Mouse (Mus musculus): Measurements from ENCODE around the gene Nxph4. TPM values are rescaled to one million over a fixed set of nuclear protein-coding genes. Genes with fewer than 3 reads are reported as not detected.

The Nxph4 gene
- 101 and 109 TPM in 2 replicates for polyA plus RNA-seq (2016; fragmentation: Nextera tagmentation; extraction: Ambion mirVana)

- peaks cover 78% of the 10 kb centered on the region for H3K27me3 ChIP-seq
- no peak for ATAC-seq (ENCODE audit: low FRiP score)
- H3K36me3 ChIP-seq: peaks cover 9% of the 10 kb centered on the region
- H3K27ac ChIP-seq: peak within 1 kb of the TSS; percentile 88
- H3K4me2 ChIP-seq (replicated peaks): peak within 1 kb of the TSS; percentile 82
- H3K9me3 ChIP-seq (replicated peaks): no peaks in the 10 kb centered on the region
- H3K4me3 ChIP-seq: peak within 1 kb of the TSS; percentile 57
- WGBS: under 1% methylated on average over 49 of the region's 78 CpGs
- peak within 1 kb of the TSS; percentile 81 for H3K9ac ChIP-seq
- H3K4me1 ChIP-seq: peaks cover 79% of the 10 kb centered on the region
Measured at GRCm38 (mm10) chr10:127534036-127534928, at the start of gene Nxph4. Gene Nxph4 (minus strand): TSS chr10:127534559.

DNA sequence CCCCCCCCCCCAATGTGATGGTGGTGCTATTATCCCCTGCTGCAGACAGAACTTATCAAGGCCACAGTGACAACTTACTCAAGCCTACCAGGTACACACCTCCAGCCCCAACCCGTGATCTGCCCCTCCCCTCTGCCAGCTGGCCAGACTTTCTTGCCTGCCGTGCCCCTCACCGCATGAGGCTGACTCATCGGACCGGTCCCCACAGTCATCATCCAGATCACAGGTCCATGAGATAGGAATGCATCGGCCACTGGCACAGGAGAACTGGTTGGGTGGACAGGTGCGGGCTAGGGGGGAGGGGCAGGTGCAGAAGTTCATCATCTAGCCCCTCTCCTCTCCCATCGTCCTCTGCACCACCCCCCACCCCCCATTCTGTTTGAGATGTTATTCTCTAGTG, 49.3 kb upstream of the Nxph4 start:
- no peak for ATAC-seq (ENCODE audit: low FRiP score)
- Histone ChIP-seq H3K27ac (no peak overlapping the region), H3K9me3 (replicated peaks) (no peaks in the 10 kb centered on the region), H3K4me3 (no peak overlapping the region), H3K4me2 (replicated peaks) (no peak overlapping the region), H3K4me1 (0 out of 2 replicates have a peak, but pooled peaks cover 3% of the 10 kb centered on the region), H3K36me3 (peaks cover 89% of the 10 kb centered on the region), H3K27me3 (no peaks in the 10 kb centered on the region), H3K9ac (no peak overlapping the region)
- 91% methylated on average over 8 of the region's 8 CpGs for WGBS

- 0 out of 2 replicates have a peak, but pooled peaks cover 3% of the 10 kb centered on the region for H3K4me1 ChIP-seq
- H3K4me3 ChIP-seq: no peak overlapping the region
- H3K9me3 ChIP-seq (replicated peaks): no peaks in the 10 kb centered on the region
- 92% methylated on average over 9 of the region's 9 CpGs for WGBS
- H3K27me3 ChIP-seq: no peaks in the 10 kb centered on the region
- H3K9ac ChIP-seq: no peak overlapping the region
- no peak overlapping the region for H3K27ac ChIP-seq
- peaks cover 94% of the 10 kb centered on the region for H3K36me3 ChIP-seq
- H3K4me2 ChIP-seq (replicated peaks): no peak overlapping the region
- ATAC-seq (ENCODE audit: low FRiP score): no peak
Measured at GRCm38 (mm10) chr10:127581291-127581690, 46.9 kb upstream of the Nxph4 start.

- Histone ChIP-seq H3K4me2 (replicated peaks) (no peak overlapping the region), H3K4me1 (0 out of 2 replicates have a peak, but pooled peaks cover 3% of the 10 kb centered on the region), H3K4me3 (no peak overlapping the region), H3K9ac (no peak overlapping the region), H3K27me3 (no peaks in the 10 kb centered on the region), H3K27ac (no peak overlapping the region), H3K9me3 (replicated peaks) (no peaks in the 10 kb centered on the region), H3K36me3 (peaks cover 99% of the 10 kb centered on the region)
- 93% methylated on average over 15 of the region's 15 CpGs for WGBS
- ATAC-seq (ENCODE audit: low FRiP score): no peak
Measured at GRCm38 (mm10) chr10:127577982-127578381, 43.6 kb upstream of the Nxph4 start.

- H3K27ac ChIP-seq: no peak overlapping the region
- H3K9me3 ChIP-seq (replicated peaks): no peaks in the 10 kb centered on the region
- 78% methylated on average over 9 of the region's 9 CpGs for WGBS
- H3K27me3 ChIP-seq: no peaks in the 10 kb centered on the region
- H3K4me1 ChIP-seq: 0 out of 2 replicates have a peak, but pooled peaks cover 3% of the 10 kb centered on the region
- H3K36me3 ChIP-seq: peaks cover 99% of the 10 kb centered on the region
- no peak for ATAC-seq (ENCODE audit: low FRiP score)
- H3K4me2 ChIP-seq (replicated peaks): no peak overlapping the region
- H3K4me3 ChIP-seq: no peak overlapping the region
- no peak overlapping the region for H3K9ac ChIP-seq
Measured at GRCm38 (mm10) chr10:127577156-127577555, 42.8 kb upstream of the Nxph4 start.

DNA sequence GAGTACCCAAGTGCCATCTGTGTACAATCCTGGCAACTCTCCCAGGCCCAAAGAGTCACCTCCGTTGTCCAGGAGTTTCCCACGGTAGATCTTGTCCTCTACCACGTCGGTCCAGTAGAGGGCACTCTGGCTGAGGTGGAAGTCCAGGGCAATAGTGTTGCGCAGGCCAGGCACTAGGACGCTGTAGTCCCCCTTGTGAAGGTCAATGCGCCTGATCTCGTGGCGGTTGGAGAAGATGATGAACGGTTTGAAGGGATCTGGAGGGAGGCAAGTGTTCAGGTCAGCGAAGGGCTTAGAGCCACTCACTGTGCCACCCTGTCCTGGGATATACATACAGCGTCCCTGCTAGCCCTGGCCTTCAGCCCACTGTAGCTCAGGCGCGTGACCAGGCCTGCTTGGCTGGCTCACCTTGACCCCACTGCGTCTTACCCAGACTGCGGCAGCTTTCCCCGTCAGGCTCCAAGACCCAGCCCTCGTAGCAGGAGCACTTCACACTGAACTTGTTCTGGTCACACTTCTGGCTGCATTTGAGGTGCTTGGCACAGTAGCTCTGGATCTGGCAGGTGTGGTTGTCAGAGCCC, 42.1 kb upstream of the Nxph4 start:
- Histone ChIP-seq H3K27ac (no peak overlapping the region), H3K9ac (no peak overlapping the region), H3K9me3 (replicated peaks) (no peaks in the 10 kb centered on the region), H3K27me3 (no peaks in the 10 kb centered on the region), H3K36me3 (peaks cover 98% of the 10 kb centered on the region), H3K4me2 (replicated peaks) (no peak overlapping the region), H3K4me3 (no peak overlapping the region), H3K4me1 (no peaks in the 10 kb centered on the region)
- no peak for ATAC-seq (ENCODE audit: low FRiP score)
- WGBS: 71% methylated on average over 18 of the region's 18 CpGs

GRCm38 (mm10) chr10:127575741-127576140, 41.4 kb upstream of the Nxph4 start:
- Histone ChIP-seq H3K4me3 (no peak overlapping the region), H3K27ac (no peak overlapping the region), H3K4me2 (replicated peaks) (no peak overlapping the region), H3K4me1 (no peaks in the 10 kb centered on the region), H3K36me3 (peaks cover 98% of the 10 kb centered on the region), H3K9me3 (replicated peaks) (no peaks in the 10 kb centered on the region), H3K9ac (no peak overlapping the region), H3K27me3 (no peaks in the 10 kb centered on the region)
- ATAC-seq (ENCODE audit: low FRiP score): no peak
- WGBS: 94% methylated on average over 7 of the region's 7 CpGs

DNA sequence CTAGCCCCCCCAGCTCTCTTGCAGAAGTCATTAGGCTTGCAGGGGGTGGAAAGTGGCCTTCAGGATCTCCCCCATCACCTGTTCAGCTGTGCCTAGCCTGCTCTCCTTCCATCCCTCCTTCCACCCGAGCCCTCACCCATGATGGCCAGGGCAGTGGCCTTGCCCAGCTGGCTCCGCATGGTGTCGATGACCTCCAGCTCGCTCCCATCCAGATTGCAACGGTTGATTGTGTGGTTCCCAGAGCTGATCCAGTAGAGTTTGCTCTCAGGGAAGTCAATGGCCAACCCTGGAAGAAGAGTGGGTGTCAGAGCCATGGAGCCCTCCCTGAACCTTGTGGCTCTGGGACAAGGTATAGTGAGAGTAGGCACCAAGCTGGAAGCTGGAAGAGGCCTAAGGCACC, 37.9 kb upstream of the Nxph4 start:
- 86% methylated on average over 5 of the region's 5 CpGs for WGBS
- H3K4me1 ChIP-seq: no peaks in the 10 kb centered on the region
- no peak overlapping the region for H3K4me3 ChIP-seq
- peaks cover 89% of the 10 kb centered on the region for H3K36me3 ChIP-seq
- ATAC-seq (ENCODE audit: low FRiP score): no peak
- no peaks in the 10 kb centered on the region for H3K9me3 ChIP-seq (replicated peaks)
- no peak overlapping the region for H3K9ac ChIP-seq
- no peak overlapping the region for H3K27ac ChIP-seq
- H3K27me3 ChIP-seq: no peaks in the 10 kb centered on the region
- H3K4me2 ChIP-seq (replicated peaks): no peak overlapping the region

GRCm38 (mm10) chr10:127570937-127571641, 36.7 kb upstream of the Nxph4 start:
- 93% methylated on average over 17 of the region's 17 CpGs for WGBS
- Histone ChIP-seq H3K27me3 (no peaks in the 10 kb centered on the region), H3K4me2 (replicated peaks) (no peak overlapping the region), H3K4me1 (no peaks in the 10 kb centered on the region), H3K36me3 (peaks cover 89% of the 10 kb centered on the region), H3K9ac (no peak overlapping the region), H3K27ac (no peak overlapping the region), H3K9me3 (replicated peaks) (no peaks in the 10 kb centered on the region), H3K4me3 (no peak overlapping the region)
- no peak for ATAC-seq (ENCODE audit: low FRiP score)

DNA sequence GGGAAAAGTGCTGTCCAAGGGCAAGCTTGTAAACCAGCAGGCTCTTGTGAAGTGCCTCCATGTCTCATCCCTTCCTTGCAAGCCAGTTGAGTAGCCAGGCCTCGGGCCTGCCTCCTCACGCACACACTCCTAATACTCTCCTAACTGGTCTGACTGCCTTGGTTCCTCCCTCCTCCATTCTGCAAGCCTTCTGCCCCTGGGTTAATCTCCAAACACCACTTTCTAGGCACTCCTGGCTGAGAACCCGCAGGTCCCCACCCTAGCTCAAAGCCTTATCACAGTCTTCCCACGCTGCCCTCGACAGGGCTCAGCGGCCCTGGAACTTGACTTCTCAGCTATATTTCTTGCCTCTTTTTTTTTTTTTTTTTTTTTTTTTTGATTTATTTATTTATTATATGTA, 36.0 kb upstream of the Nxph4 start:
- no peak overlapping the region for H3K27ac ChIP-seq
- H3K9me3 ChIP-seq (replicated peaks): no peaks in the 10 kb centered on the region
- no peak for ATAC-seq (ENCODE audit: low FRiP score)
- peaks cover 87% of the 10 kb centered on the region for H3K36me3 ChIP-seq
- no peaks in the 10 kb centered on the region for H3K4me1 ChIP-seq
- H3K27me3 ChIP-seq: no peaks in the 10 kb centered on the region
- H3K4me3 ChIP-seq: no peak overlapping the region
- H3K4me2 ChIP-seq (replicated peaks): no peak overlapping the region
- 90% methylated on average over 6 of the region's 6 CpGs for WGBS
- no peak overlapping the region for H3K9ac ChIP-seq

DNA sequence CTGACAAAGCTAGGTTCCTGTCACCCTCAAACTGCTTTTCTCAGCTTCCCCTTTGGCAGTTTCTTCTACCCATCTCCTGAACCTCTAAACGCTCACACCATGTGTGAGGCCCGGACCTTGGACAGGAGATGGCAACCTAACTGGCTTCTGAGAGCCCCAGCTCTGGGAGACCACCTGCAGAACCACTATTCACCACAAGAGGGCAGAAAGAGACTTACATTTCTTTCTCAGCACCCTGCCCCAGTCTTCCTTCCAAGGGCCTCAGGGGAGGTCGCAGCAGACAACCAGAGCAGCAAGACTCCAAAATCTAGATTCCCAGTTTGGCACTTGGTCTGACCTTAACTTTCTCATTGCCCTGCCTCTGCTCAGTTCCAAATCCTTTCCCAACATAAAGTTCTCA, 35.1 kb upstream of the Nxph4 start:
- Histone ChIP-seq H3K4me1 (no peaks in the 10 kb centered on the region; the same call in 1 of the 2 replicates), H3K27me3 (no peaks in the 10 kb centered on the region), H3K36me3 (peaks cover 84% of the 10 kb centered on the region), H3K9me3 (replicated peaks) (no peaks in the 10 kb centered on the region), H3K27ac (no peak overlapping the region), H3K4me3 (no peak overlapping the region), H3K9ac (no peak overlapping the region), H3K4me2 (replicated peaks) (no peak overlapping the region)
- WGBS: 35% methylated on average over 3 of the region's 3 CpGs
- no peak for ATAC-seq (ENCODE audit: low FRiP score)
